Mouse (Mus musculus) activated CD4-positive, CD25-positive, alpha-beta regulatory T cell, adult 4 months (primary cell): ENCODE data around the gene Gng4. TPM values are rescaled to one million over a fixed set of nuclear protein-coding genes. Genes with fewer than 3 reads are reported as not detected.

Source experiments
- ATAC-seq: one replicate; pipeline ENCODE4 v1.8.0; 2017
- polyA plus RNA-seq, 2 experiments: library from polyadenylated mRNA; unstranded; fragments of 100-300 nt; shearing (Covaris generic); gene quantifications; one replicate each; pipeline ENCODE4 v1.2.1; 2017

Gene Gng4
- polyA plus RNA-seq, 2 experiments from 2014 or later: 0.53 TPM; not detected in 1

- ATAC-seq: no peak
Observed at GRCm38 (mm10) chr13:13818696-13819095, 34.8 kb downstream of the Gng4 start.

- ATAC-seq: no peak
Observed at GRCm38 (mm10) chr13:13820234-13821123, 36.6 kb downstream of the Gng4 start.

- no peak for ATAC-seq
Observed at GRCm38 (mm10) chr13:13824946-13825345, 41.1 kb downstream of the Gng4 start.

- no peak for ATAC-seq
Observed at GRCm38 (mm10) chr13:13826533-13826932, 42.7 kb downstream of the Gng4 start.

GRCm38 (mm10) chr13:13828125-13828524 is 44.3 kb downstream of the Gng4 start:
- ATAC-seq: no peak

- ATAC-seq: no peak
Observed at GRCm38 (mm10) chr13:13830469-13831074, 46.7 kb downstream of the Gng4 start.

- no peak for ATAC-seq
Observed at GRCm38 (mm10) chr13:13835180-13835579, 51.3 kb downstream of the Gng4 start.

- ATAC-seq: no peak
Observed at GRCm38 (mm10) chr13:13845021-13845420, 61.2 kb downstream of the Gng4 start.

GRCm38 (mm10) chr13:13847075-13847599 is 63.3 kb downstream of the Gng4 start:
- no peak for ATAC-seq

GRCm38 (mm10) chr13:13857190-13857589 is 73.3 kb downstream of the Gng4 start:
- ATAC-seq: no peak

- ATAC-seq: no peak
Observed at GRCm38 (mm10) chr13:13862346-13862745, 78.5 kb downstream of the Gng4 start.

- ATAC-seq: no peak
Observed at GRCm38 (mm10) chr13:13862941-13863340, 79.1 kb downstream of the Gng4 start.

- no peak for ATAC-seq
Observed at GRCm38 (mm10) chr13:13866339-13866738, 82.5 kb downstream of the Gng4 start.

GRCm38 (mm10) chr13:13867078-13867759 is 83.4 kb downstream of the Gng4 start:
- no peak for ATAC-seq

- ATAC-seq: no peak
Observed at GRCm38 (mm10) chr13:13867922-13868321, 84.1 kb downstream of the Gng4 start.

Other genes starting within 250 kb of the Gng4 start
- 10 to 100 TPM in 1 of 2 experiments, 1 to 10 TPM in 1; 9.4 to 14.2 TPM for gene Lyst, start 193.7 kb upstream of the Gng4 start, polyA plus RNA-seq
- 10 to 100 TPM; 10.4 to 14.0 TPM for gene B3galnt2, start 170.4 kb downstream of the Gng4 start, polyA plus RNA-seq